Mouse (Mus musculus): ENCODE measurements at regions not wholly inside any gene's neighbourhood (a gene's known extent, or its start where the extent isn't known, plus 50 kb on each side); places are given as distances from the start of the nearest gene placed in this dataset.

DNA sequence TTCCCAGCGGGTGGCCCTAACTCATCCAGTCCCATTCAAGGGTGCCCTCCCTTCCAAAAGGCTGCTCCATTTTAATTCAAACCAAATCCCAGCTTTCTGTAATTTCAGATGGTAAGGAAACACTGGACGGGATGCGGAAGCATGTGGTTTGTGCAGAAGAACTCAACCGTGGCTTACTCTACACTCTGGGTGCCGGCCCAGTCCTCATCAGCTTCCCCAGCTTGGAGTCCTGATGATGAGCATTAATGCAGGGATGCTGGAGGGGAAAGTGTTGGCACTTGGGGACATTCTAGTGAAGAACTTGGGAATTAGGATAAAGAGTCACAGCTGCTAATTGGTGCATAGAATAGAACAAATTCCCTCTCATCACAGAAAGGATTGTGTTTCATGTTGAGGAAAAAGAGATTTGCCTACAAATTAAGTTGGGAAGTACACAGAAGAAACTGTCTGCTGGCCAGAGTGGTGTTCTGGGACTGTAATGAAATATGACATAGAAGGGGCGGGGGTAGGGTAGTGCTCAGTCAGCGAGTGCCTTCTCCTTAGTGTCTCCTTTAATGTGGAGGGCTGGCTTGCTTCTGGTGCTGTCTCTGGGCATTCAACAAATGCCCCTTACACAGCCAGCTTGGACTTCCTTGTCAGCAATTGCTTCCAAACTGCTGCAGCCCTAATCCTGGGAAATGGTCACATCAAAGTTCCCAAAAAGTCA, 285.0 kb upstream of the Bmper start:
- H3K27me3 ChIP-seq (ENCODE audit: control insufficient read depth, insufficient read depth, low read length) = no peaks in the 10 kb centered on the region
- H3K9me3 ChIP-seq (ENCODE audit: control insufficient read depth, low read length) = no peaks in the 10 kb centered on the region
- ATAC-seq (ENCODE audit: insufficient number of reproducible peaks, low FRiP score, low TSS enrichment, low read depth) (no peak), DNase-seq (ENCODE audit: low spot score) (no peak)
- no peaks in the 10 kb centered on the region for H3K36me3 ChIP-seq (ENCODE audit: control insufficient read depth, insufficient read depth, low read length)
- no peak overlapping the region for H3K4me3 ChIP-seq (ENCODE audit: low read depth, low read length)
- WGBS = 76% methylated on average over 7 of the region's 7 CpGs
- H3K4me2 ChIP-seq (ENCODE audit: low read depth, severe bottlenecking) = no peak overlapping the region
- H3K27ac ChIP-seq (replicated peaks; ENCODE audit: low read depth, low read length) = no peak overlapping the region
- no peak overlapping the region for H3K9ac ChIP-seq (ENCODE audit: low read length)
- H3K4me1 ChIP-seq (ENCODE audit: control insufficient read depth, insufficient read depth, low read length) = no peaks in the 10 kb centered on the region

DNA sequence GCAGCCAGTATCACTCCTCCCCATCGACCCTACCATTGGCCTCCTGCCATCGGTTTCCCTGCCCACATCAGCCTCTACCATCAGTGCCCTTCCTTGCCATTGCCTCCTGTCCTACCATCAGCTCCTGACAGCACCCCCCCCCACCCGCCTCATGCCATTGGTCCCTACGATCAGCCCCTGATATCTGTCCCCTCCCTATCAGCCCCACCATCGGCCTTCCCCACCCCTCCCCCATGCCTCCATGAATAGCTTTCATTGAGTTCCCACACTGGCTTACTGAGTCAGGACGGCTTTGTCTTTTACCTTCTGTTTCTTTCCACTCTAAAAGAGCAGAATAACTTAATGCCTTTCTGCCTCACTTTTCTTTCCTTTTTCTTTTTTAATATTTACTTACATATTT, 277.9 kb upstream of the Bmper start:
- H3K4me2 ChIP-seq (ENCODE audit: low read depth, severe bottlenecking) = no peak overlapping the region
- no peak overlapping the region for H3K9ac ChIP-seq (ENCODE audit: low read length)
- H3K9me3 ChIP-seq (ENCODE audit: control insufficient read depth, low read length) = no peaks in the 10 kb centered on the region
- no peaks in the 10 kb centered on the region for H3K4me1 ChIP-seq (ENCODE audit: control insufficient read depth, insufficient read depth, low read length)
- H3K36me3 ChIP-seq (ENCODE audit: control insufficient read depth, insufficient read depth, low read length) = no peaks in the 10 kb centered on the region
- WGBS = 83% methylated on average over 6 of the region's 6 CpGs
- no peak overlapping the region for H3K4me3 ChIP-seq (ENCODE audit: low read depth, low read length)
- ATAC-seq (ENCODE audit: insufficient number of reproducible peaks, low FRiP score, low TSS enrichment, low read depth) (no peak), DNase-seq (ENCODE audit: low spot score) (no peak)
- no peaks in the 10 kb centered on the region for H3K27me3 ChIP-seq (ENCODE audit: control insufficient read depth, insufficient read depth, low read length)
- H3K27ac ChIP-seq (replicated peaks; ENCODE audit: low read depth, low read length) = no peak overlapping the region

DNA sequence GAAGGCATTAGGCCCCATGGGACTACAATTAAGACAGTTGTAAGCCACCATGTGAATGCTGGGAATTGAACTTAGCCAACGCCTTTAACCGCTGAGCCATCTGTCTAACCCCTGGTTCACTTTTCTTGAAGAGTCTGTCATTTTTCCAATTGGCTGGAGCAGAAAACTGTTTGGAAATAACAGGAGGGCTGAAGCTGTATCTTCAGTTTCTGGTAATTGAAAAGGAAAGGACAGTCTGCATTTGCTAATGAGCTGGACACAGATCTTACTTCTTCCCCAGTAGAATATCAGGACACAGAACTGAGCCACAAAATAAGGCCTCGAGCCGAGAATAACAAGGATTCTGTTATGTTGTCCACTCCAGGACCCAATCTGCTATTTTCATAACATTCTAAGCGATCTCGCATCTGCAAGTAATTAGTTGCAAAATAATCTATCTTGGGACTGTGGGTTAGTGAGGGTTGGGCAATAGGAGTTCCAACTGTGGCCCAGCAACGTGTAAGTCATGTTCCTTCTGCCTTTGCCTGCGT, 277.4 kb upstream of the Bmper start:
- no peak for ATAC-seq (ENCODE audit: insufficient number of reproducible peaks, low FRiP score, low TSS enrichment, low read depth)
- no peaks in the 10 kb centered on the region for H3K9me3 ChIP-seq (ENCODE audit: control insufficient read depth, low read length)
- no peak for DNase-seq (ENCODE audit: low spot score)
- H3K27me3 ChIP-seq (ENCODE audit: control insufficient read depth, insufficient read depth, low read length) = no peaks in the 10 kb centered on the region
- no peak overlapping the region for H3K9ac ChIP-seq (ENCODE audit: low read length)
- 79% methylated on average over 8 of the region's 8 CpGs for WGBS
- H3K27ac ChIP-seq (replicated peaks; ENCODE audit: low read depth, low read length) = no peak overlapping the region
- H3K4me3 ChIP-seq (ENCODE audit: low read depth, low read length) = no peak overlapping the region
- no peaks in the 10 kb centered on the region for H3K36me3 ChIP-seq (ENCODE audit: control insufficient read depth, insufficient read depth, low read length)
- no peaks in the 10 kb centered on the region for H3K4me1 ChIP-seq (ENCODE audit: control insufficient read depth, insufficient read depth, low read length)
- no peak overlapping the region for H3K4me2 ChIP-seq (ENCODE audit: low read depth, severe bottlenecking)

DNA sequence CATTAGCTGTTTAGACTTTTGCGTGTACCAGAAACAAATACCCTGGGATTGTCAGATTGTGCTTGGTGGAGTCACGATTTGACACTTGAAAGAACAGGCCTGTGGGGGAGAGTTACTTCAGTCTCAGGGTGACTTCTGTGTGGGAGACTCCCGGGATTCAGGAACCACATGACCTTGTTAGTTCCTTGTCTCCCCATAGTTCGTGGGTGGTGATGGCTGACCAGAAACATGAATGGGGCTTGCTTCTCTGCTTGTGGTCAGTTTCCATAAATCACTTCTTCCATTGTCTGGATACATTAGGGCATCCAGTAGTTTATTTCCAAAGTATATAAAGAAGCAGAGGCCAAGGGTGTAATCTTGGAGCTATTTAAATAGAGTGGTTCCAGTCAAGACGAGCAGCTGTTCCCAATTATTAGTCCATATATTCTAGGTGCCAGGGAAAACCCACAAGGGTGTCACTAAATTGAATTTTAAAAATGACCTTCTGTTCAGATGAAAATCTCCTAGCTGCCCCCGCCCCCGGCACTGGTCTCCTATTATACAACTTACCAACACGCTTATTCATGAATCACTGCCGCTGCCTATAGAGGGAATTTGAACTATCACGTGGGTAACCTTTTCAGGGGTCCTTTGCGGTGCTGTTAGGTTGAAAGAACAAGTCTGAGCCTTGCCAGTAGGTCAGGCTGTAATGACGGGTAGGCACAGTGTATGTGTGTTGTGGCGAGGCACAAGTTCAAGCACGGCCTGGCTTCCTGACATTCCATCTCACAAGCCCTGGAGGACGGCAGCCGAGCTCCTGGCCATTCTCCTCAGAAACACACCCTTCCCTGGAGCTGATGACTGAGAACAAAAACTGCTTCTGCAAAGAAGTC, 270.1 kb upstream of the Bmper start:
- Histone ChIP-seq H3K9me3 (ENCODE audit: control insufficient read depth, low read length) (no peaks in the 10 kb centered on the region), H3K4me2 (ENCODE audit: low read depth, severe bottlenecking) (no peak overlapping the region; the same call in 1 of the 2 replicates), H3K9ac (ENCODE audit: low read length) (no peak overlapping the region), H3K27me3 (ENCODE audit: control insufficient read depth, insufficient read depth, low read length) (no peaks in the 10 kb centered on the region), H3K4me3 (ENCODE audit: low read depth, low read length) (no peak overlapping the region), H3K36me3 (ENCODE audit: control insufficient read depth, insufficient read depth, low read length) (no peaks in the 10 kb centered on the region), H3K27ac (replicated peaks; ENCODE audit: low read depth, low read length) (peak overlapping the region; percentile 56; the same call in 1 of the 2 replicates), H3K4me1 (ENCODE audit: control insufficient read depth, insufficient read depth, low read length) (peaks cover 17% of the 10 kb centered on the region; the same call in 1 of the 2 replicates)
- ATAC-seq (ENCODE audit: insufficient number of reproducible peaks, low FRiP score, low TSS enrichment, low read depth) (peak; percentile 67; the same call in 1 of the 2 replicates), DNase-seq (ENCODE audit: low spot score) (peak; percentile 70)
- WGBS = 25% methylated on average over 16 of the region's 16 CpGs

DNA sequence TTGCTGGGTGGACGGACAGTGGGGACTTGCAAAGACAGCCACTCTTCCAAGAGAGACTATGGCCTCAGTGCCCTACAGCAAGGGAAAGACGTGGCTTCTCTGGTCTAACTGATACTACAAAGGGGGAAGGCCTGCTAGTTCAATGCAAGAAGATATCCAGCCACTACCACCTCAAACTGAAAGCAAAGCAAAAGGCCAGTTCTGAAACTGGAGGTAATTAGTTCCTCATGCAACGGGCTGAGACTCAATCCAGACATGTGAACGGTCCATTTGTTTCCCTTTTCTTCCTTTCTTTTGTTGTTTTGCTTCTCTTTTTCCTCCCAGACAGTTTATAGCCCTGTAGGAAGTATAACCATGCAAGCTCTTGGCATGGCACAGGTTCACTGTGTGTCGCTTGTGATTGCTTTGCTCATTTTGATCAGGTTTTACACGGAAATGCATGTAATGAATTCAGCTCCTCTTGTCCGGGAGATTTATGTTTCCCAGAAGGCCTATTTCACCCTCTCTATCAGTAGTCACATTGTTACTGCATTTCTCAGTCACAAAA, 260.5 kb upstream of the Bmper start:
- Histone ChIP-seq H3K9me3 (ENCODE audit: control insufficient read depth, low read length) (no peaks in the 10 kb centered on the region), H3K9ac (ENCODE audit: low read length) (peak overlapping the region; percentile 30; the same call in 1 of the 2 replicates), H3K4me3 (ENCODE audit: low read depth, low read length) (no peak overlapping the region), H3K4me2 (ENCODE audit: low read depth, severe bottlenecking) (no peak overlapping the region), H3K27me3 (ENCODE audit: control insufficient read depth, insufficient read depth, low read length) (no peaks in the 10 kb centered on the region), H3K4me1 (ENCODE audit: control insufficient read depth, insufficient read depth, low read length) (peaks cover 3% of the 10 kb centered on the region; the same call in 1 of the 2 replicates), H3K36me3 (ENCODE audit: control insufficient read depth, insufficient read depth, low read length) (no peaks in the 10 kb centered on the region), H3K27ac (replicated peaks; ENCODE audit: low read depth, low read length) (peak overlapping the region; percentile 11; the same call in 1 of the 2 replicates)
- WGBS = 19% methylated on average over 7 of the region's 7 CpGs
- peak; percentile 39 for DNase-seq (ENCODE audit: low spot score)
- no peak; the same call in 1 of the 2 replicates for ATAC-seq (ENCODE audit: insufficient number of reproducible peaks, low FRiP score, low TSS enrichment, low read depth)

DNA sequence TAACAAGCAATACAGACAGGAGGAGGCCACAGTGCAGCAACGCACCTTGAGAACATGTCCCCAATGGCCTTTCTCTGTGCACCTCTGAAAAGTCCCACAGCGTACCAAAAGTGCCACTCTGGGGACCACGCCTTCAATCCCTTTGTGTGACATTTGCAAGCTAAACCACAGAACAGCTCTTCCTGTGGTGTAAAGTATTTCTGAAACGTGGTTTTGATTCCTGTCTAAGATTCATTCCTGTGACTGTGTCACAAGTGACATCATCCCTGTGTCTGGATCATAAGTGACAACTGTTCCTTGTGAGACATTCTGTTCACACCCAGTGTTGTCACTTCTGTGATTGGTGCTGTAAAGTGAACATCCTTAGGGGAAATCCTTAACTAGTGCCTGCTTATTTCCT, 251.6 kb upstream of the Bmper start:
- H3K9ac ChIP-seq (ENCODE audit: low read length) = no peak overlapping the region
- no peaks in the 10 kb centered on the region for H3K27me3 ChIP-seq (ENCODE audit: control insufficient read depth, insufficient read depth, low read length)
- no peak overlapping the region for H3K4me3 ChIP-seq (ENCODE audit: low read depth, low read length)
- H3K4me2 ChIP-seq (ENCODE audit: low read depth, severe bottlenecking) = no peak overlapping the region
- DNase-seq (ENCODE audit: low spot score) (no peak), ATAC-seq (ENCODE audit: insufficient number of reproducible peaks, low FRiP score, low TSS enrichment, low read depth) (no peak)
- H3K36me3 ChIP-seq (ENCODE audit: control insufficient read depth, insufficient read depth, low read length) = no peaks in the 10 kb centered on the region
- H3K9me3 ChIP-seq (ENCODE audit: control insufficient read depth, low read length) = no peaks in the 10 kb centered on the region
- no peaks in the 10 kb centered on the region for H3K4me1 ChIP-seq (ENCODE audit: control insufficient read depth, insufficient read depth, low read length)
- H3K27ac ChIP-seq (replicated peaks; ENCODE audit: low read depth, low read length) = no peak overlapping the region
- WGBS = 85% methylated on average over 4 of the region's 4 CpGs

DNA sequence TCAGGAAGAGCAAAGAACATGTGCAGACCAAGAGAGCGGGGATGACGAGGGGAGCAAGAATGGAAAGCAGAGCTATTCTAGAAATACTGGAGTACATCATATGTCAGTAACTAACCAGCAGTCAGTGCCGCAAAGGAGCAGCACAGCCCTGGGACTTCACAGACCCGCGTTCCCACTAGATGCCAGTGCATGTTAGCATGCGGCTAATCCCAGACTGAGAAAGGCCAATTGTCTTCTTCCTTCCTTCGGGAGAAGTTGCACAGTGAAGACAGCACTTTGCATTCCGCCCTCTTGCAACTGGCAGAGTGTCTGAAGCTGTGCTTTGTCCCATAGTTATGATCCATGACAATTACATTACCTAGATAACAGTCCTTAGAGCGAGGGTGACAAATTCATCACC, 246.1 kb upstream of the Bmper start:
- DNase-seq (ENCODE audit: low spot score) (no peak), ATAC-seq (ENCODE audit: insufficient number of reproducible peaks, low FRiP score, low TSS enrichment, low read depth) (no peak)
- Histone ChIP-seq H3K9ac (ENCODE audit: low read length) (no peak overlapping the region), H3K36me3 (ENCODE audit: control insufficient read depth, insufficient read depth, low read length) (no peaks in the 10 kb centered on the region), H3K4me3 (ENCODE audit: low read depth, low read length) (no peak overlapping the region), H3K9me3 (ENCODE audit: control insufficient read depth, low read length) (no peaks in the 10 kb centered on the region), H3K4me2 (ENCODE audit: low read depth, severe bottlenecking) (no peak overlapping the region), H3K27ac (replicated peaks; ENCODE audit: low read depth, low read length) (no peak overlapping the region), H3K27me3 (ENCODE audit: control insufficient read depth, insufficient read depth, low read length) (no peaks in the 10 kb centered on the region), H3K4me1 (ENCODE audit: control insufficient read depth, insufficient read depth, low read length) (no peaks in the 10 kb centered on the region)
- 75% methylated on average over 9 of the region's 9 CpGs for WGBS

DNA sequence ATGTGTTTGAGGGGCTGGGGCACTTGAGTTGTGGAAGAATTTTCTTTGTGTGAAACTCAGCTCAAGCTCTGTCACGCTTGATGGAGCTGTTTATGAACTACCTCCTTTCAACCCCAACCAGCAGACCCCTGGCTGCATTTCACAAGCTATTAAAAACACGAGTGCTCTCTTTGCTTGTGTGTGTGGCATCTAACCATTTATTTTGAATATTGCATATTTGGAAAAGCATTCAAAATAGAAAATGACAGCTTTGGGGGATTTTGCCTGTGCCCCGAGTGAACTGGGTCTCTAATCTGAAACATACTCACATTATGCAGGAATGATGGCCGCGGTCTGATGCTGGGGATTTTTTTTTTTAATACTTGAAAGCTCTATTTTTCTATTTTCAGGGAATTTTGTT, 243.2 kb upstream of the Bmper start:
- H3K36me3 ChIP-seq (ENCODE audit: control insufficient read depth, insufficient read depth, low read length) = no peaks in the 10 kb centered on the region
- ATAC-seq (ENCODE audit: insufficient number of reproducible peaks, low FRiP score, low TSS enrichment, low read depth) (no peak), DNase-seq (ENCODE audit: low spot score) (no peak)
- H3K9ac ChIP-seq (ENCODE audit: low read length) = no peak overlapping the region
- no peak overlapping the region for H3K4me3 ChIP-seq (ENCODE audit: low read depth, low read length)
- no peak overlapping the region for H3K4me2 ChIP-seq (ENCODE audit: low read depth, severe bottlenecking)
- no peaks in the 10 kb centered on the region for H3K9me3 ChIP-seq (ENCODE audit: control insufficient read depth, low read length)
- no peak overlapping the region for H3K27ac ChIP-seq (replicated peaks; ENCODE audit: low read depth, low read length)
- no peaks in the 10 kb centered on the region for H3K4me1 ChIP-seq (ENCODE audit: control insufficient read depth, insufficient read depth, low read length)
- WGBS = 61% methylated on average over 5 of the region's 5 CpGs
- no peaks in the 10 kb centered on the region for H3K27me3 ChIP-seq (ENCODE audit: control insufficient read depth, insufficient read depth, low read length)

Measured in limb, embryonic 11.5 days (tissue).